23 mouse cellular contexts compared by ENCODE assay signal in genomic region chr15:83410735-83411134, GRCm38 (mm10). TPM values are rescaled to one million over a fixed set of nuclear protein-coding genes. Genes with fewer than 3 reads are reported as not detected.
DNase-seq lines count a peak whose midpoint lies in the region; ATAC-seq and TF ChIP-seq lines count a peak whose summit lies in the region.
"Had no signal": no experiment of that assay in that cellular context is flagged by ENCODE, and none has a peak within 500 bp of the region (broad histone marks: within the 10 kb centered on the region; RNA-seq: fewer than 3 reads in every experiment).

No protein-coding gene starts in this region.

- TF ChIP-seq CTCF in heart, postnatal 0 days (IDR thresholded peaks at IDR 0.05; ENCODE audit: low read depth): no peak
- peak; percentile 42 for TF ChIP-seq CTCF in lung, postnatal 0 days (IDR thresholded peaks at IDR 0.05)

- H3K27me3 ChIP-seq in heart, embryonic 10.5 days (ENCODE audit: insufficient read depth, poor library complexity, severe bottlenecking): no peaks in the 10 kb centered on the region
- no peaks in the 10 kb centered on the region for H3K27me3 ChIP-seq in heart, postnatal 0 days (ENCODE audit: control insufficient read depth, insufficient read depth, low read length)
- H3K27me3 ChIP-seq in lung, postnatal 0 days (replicated peaks; ENCODE audit: insufficient read depth, low read length): no peaks in the 10 kb centered on the region
- H3K27me3 ChIP-seq: forebrain, embryonic 13.5 days; hindbrain, embryonic 12.5 days; limb, embryonic 15.5 days; neural tube, embryonic 12.5 days had no signal

- peak; percentile 5; the same call in 1 of the 2 replicates for ATAC-seq in heart, postnatal 0 days (ENCODE audit: insufficient read depth, low read depth)
- ATAC-seq in lung, postnatal 0 days: peak; percentile 64
- ATAC-seq: activated CD4-positive, CD25-positive, alpha-beta regulatory T cell, adult 4 months; forebrain, embryonic 13.5 days had no signal

- TF ChIP-seq EP300 in heart, postnatal 0 days (IDR thresholded peaks at IDR 0.05; ENCODE audit: low read depth): no peak
- 0 out of 2 replicates have a peak, but pooled peaks have one; percentile 3 for TF ChIP-seq EP300 in lung, postnatal 0 days (IDR thresholded peaks at IDR 0.05)

- 73% methylated on average over 4 of the region's 4 CpGs for WGBS in heart, embryonic 10.5 days
- WGBS in heart, postnatal 0 days: 68% methylated on average over 4 of the region's 4 CpGs
- WGBS in lung, postnatal 0 days: 55% methylated on average over 4 of the region's 4 CpGs

- intact Hi-C loops in heart, postnatal 10 days (cut with DNase I): no loop called here
- intact Hi-C loops in left cerebral cortex, postnatal 14 days (cut with DNase I): loop anchor here (5.0 kb wide), 1 partner anchor 37 kb away; no protein-coding TSS in a partner anchor

- no peaks in the 10 kb centered on the region for H3K9me3 ChIP-seq in heart, embryonic 10.5 days
- no peaks in the 10 kb centered on the region for H3K9me3 ChIP-seq in heart, postnatal 0 days (replicated peaks; ENCODE audit: control insufficient read depth, low read length)
- H3K9me3 ChIP-seq in lung, postnatal 0 days (ENCODE audit: low read length): no peaks in the 10 kb centered on the region
- H3K9me3 ChIP-seq: forebrain, embryonic 13.5 days; G1E; hindbrain, embryonic 12.5 days; limb, embryonic 15.5 days; neural tube, embryonic 12.5 days had no signal

- peaks cover 9% of the 10 kb centered on the region; the same call in 1 of the 2 replicates for H3K36me3 ChIP-seq in heart, embryonic 10.5 days
- H3K36me3 ChIP-seq in heart, postnatal 0 days (replicated peaks; ENCODE audit: control insufficient read depth, insufficient read depth, low read length): no peaks in the 10 kb centered on the region
- no peaks in the 10 kb centered on the region for H3K36me3 ChIP-seq in lung, postnatal 0 days (ENCODE audit: insufficient read depth, low read length)
- H3K36me3 ChIP-seq: hindbrain, embryonic 12.5 days; limb, embryonic 15.5 days; neural tube, embryonic 12.5 days had no signal

- H3K4me2 ChIP-seq in heart, postnatal 0 days (ENCODE audit: low read depth, low read length): no peak overlapping the region
- no peak overlapping the region for H3K4me2 ChIP-seq in lung, postnatal 0 days (replicated peaks; ENCODE audit: low read depth, low read length)
- H3K4me2 ChIP-seq: forebrain, embryonic 13.5 days; hindbrain, embryonic 12.5 days; limb, embryonic 15.5 days; midbrain, embryonic 11.5 days; neural tube, embryonic 12.5 days had no signal

- H3K9ac ChIP-seq in heart, postnatal 0 days (replicated peaks; ENCODE audit: low read depth, low read length): no peak overlapping the region; the same call in 1 of the 2 replicates
- H3K9ac ChIP-seq in lung, postnatal 0 days (replicated peaks; ENCODE audit: low read depth): no peak overlapping the region
- H3K9ac ChIP-seq: forebrain, embryonic 13.5 days; hindbrain, embryonic 12.5 days; limb, embryonic 15.5 days; neural tube, embryonic 12.5 days had no signal

- DNase-seq in heart, embryonic 10.5 days (ENCODE audit: low spot score): no peak
- no peak for DNase-seq in heart, adult 11 months
- no peak for DNase-seq in heart, postnatal 0 days (ENCODE audit: low spot score)
- no peak for DNase-seq in heart, postnatal 10 days
- peak; percentile 65 for DNase-seq in lung, postnatal 0 days (ENCODE audit: low spot score)
- no peak for DNase-seq in lung, postnatal 4 days
- no peak for DNase-seq in left cerebral cortex, postnatal 14 days (ENCODE audit: low spot score in 2 of 2)
- DNase-seq: cerebellum, adult 9-11 months; gastrocnemius, postnatal 14 days; kidney, adult 8-10 months; kidney, postnatal 14 days; layer of hippocampus, postnatal 36 days; right cerebral cortex, adult 18-20 months; thymus, postnatal 36 days had no signal

- peak overlapping the region; percentile 67; the same call in 1 of the 2 replicates for H3K27ac ChIP-seq in heart, embryonic 10.5 days
- H3K27ac ChIP-seq in heart, postnatal 0 days (ENCODE audit: low read depth): peak overlapping the region; percentile 74
- peak overlapping the region; percentile 86 for H3K27ac ChIP-seq in lung, postnatal 0 days (ENCODE audit: low read length)
- H3K27ac ChIP-seq: forebrain, embryonic 13.5 days; hindbrain, embryonic 12.5 days; layer of hippocampus, adult 2 months; limb, embryonic 15.5 days; neural tube, embryonic 12.5 days had no signal

- H3K4me3 ChIP-seq in heart, embryonic 10.5 days: no peak overlapping the region
- H3K4me3 ChIP-seq in heart, postnatal 0 days (ENCODE audit: low read depth, low read length): no peak overlapping the region
- no peak overlapping the region for H3K4me3 ChIP-seq in lung, postnatal 0 days (ENCODE audit: low read depth, low read length)
- H3K4me3 ChIP-seq: erythroblast, embryonic 14.5 days; forebrain, embryonic 13.5 days; hindbrain, embryonic 12.5 days; layer of hippocampus, adult 2 months; limb, embryonic 15.5 days; neural tube, embryonic 12.5 days had no signal

- peaks cover 66% of the 10 kb centered on the region for H3K4me1 ChIP-seq in heart, embryonic 10.5 days
- H3K4me1 ChIP-seq in heart, postnatal 0 days (ENCODE audit: control insufficient read depth, insufficient read depth): peaks cover 32% of the 10 kb centered on the region
- H3K4me1 ChIP-seq in lung, postnatal 0 days (ENCODE audit: insufficient read depth, low read depth, low read length): peaks cover 13% of the 10 kb centered on the region
- H3K4me1 ChIP-seq: forebrain, embryonic 13.5 days; neural tube, embryonic 12.5 days had no signal

RNA-seq across cellular contexts. Expression of gene Pacsin2, which starts 53.7 kb away (rescaled TPM):
- 81.9 and 82.4 TPM in 2 replicates for polyA plus RNA-seq in heart, embryonic 10.5 days (2016; fragmentation: Nextera tagmentation; extraction: Ambion mirVana)
- 65.0 and 78.0 TPM in 2 replicates for total RNA-seq in heart, postnatal 0 days (2014; rRNA removed; ENCODE audit: low replicate concordance)
- polyA plus RNA-seq in heart, postnatal 0 days (2015; fragmentation: Nextera tagmentation; extraction: Ambion mirVana): 53.0 and 63.3 TPM in 2 replicates
- 100 to 1,000 TPM; 162 to 168 TPM for total RNA-seq in heart, postnatal 10 days (2021)
- 46.7 and 51.7 TPM in 2 replicates for polyA plus RNA-seq in lung, postnatal 0 days (2015; fragmentation: Nextera tagmentation; extraction: Ambion mirVana)
- total RNA-seq in left cerebral cortex, postnatal 14 days (2021): 10 to 100 TPM; 75.8 to 77.4 TPM
